Mouse (Mus musculus): Measurements from ENCODE around the gene Gcc2. TPM values are rescaled to one million over a fixed set of nuclear protein-coding genes. Genes with fewer than 3 reads are reported as not detected.
"Not testable (repeated sequence)": the region's sequence is repeated elsewhere in the genome, so short reads cannot be mapped to it uniquely, and the experiment has no call there.

Gcc2 gene
- polyA plus RNA-seq, 1 experiment = 4.6 TPM

GRCm38 (mm10) chr10:58236613-58237012 is 18.7 kb upstream of the Gcc2 start, which contains the start of gene Gm4981:
Gm4981 (minus strand) TSS chr10:58236701.
- TF ChIP-seq POLR2A (IDR thresholded peaks at IDR 0.05; ENCODE audit: low read depth, low read length) (no peak), CTCF (IDR thresholded peaks at IDR 0.05; ENCODE audit: extremely low read depth, insufficient read depth, insufficient read length, insufficient replicate concordance) (no peak)
- WGBS = 87% methylated on average over 10 of the region's 10 CpGs

GRCm38 (mm10) chr10:58238984-58239740 is 16.1 kb upstream of the Gcc2 start:
- H3K27ac ChIP-seq (ENCODE audit: insufficient read depth, low read length); H3K4me1 ChIP-seq (ENCODE audit: control insufficient read depth, insufficient read depth, insufficient read length); H3K4me3 ChIP-seq (ENCODE audit: extremely low read depth, insufficient read depth, insufficient read length); H3K27me3 ChIP-seq (ENCODE audit: control insufficient read depth, insufficient read depth, low read length); H3K36me3 ChIP-seq (ENCODE audit: control insufficient read depth, insufficient read depth, low read length): not testable (repeated sequence)
- 85% methylated on average over 8 of the region's 8 CpGs for WGBS
- peak in 1 of 2 experiments; percentile 49 for DNase-seq (ENCODE audit: low read depth in 1 of 2, low spot score in 2 of 2)

More at GRCm38 (mm10) chr10:58236613-58237012, 18.7 kb upstream of the Gcc2 start, which contains the start of gene Gm4981:
- H3K4me1 ChIP-seq (ENCODE audit: control insufficient read depth, insufficient read depth, insufficient read length) = no peaks in the 10 kb centered on the region
- no peak within 1 kb of the TSS for H3K4me3 ChIP-seq (ENCODE audit: extremely low read depth, insufficient read depth, insufficient read length)
- no peaks in the 10 kb centered on the region for H3K27me3 ChIP-seq (ENCODE audit: control insufficient read depth, insufficient read depth, low read length)
- no peak for DNase-seq (ENCODE audit: low read depth in 1 of 2, low spot score in 2 of 2)
- no peaks in the 10 kb centered on the region for H3K36me3 ChIP-seq (ENCODE audit: control insufficient read depth, insufficient read depth, low read length)
- H3K27ac ChIP-seq (ENCODE audit: insufficient read depth, low read length) = no peak within 1 kb of the TSS

DNA sequence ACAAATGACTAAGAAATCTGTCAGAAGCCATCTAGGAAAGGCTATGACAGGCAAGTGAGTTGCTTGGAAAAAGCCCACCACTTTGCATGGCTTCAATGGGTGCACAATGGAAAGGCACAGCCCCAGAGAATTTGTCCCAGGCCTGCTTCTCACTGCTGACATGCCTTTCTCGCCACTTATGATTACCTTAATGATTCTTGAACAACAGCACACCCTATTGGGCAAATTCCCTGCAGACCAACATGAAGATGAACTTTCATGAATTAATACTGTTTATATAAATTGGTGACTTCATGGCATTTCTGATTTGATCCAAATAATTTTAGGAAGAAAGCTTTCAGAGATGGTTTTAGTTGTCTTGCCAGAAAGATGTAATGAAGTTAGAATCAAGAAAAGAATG is 5.8 kb upstream of the Gcc2 start:
- TF ChIP-seq POLR2A (IDR thresholded peaks at IDR 0.05; ENCODE audit: low read depth, low read length) = no peak
- H3K36me3 ChIP-seq (ENCODE audit: control insufficient read depth, insufficient read depth, low read length) = no peaks in the 10 kb centered on the region
- H3K4me3 ChIP-seq (ENCODE audit: extremely low read depth, insufficient read depth, insufficient read length) = no peak overlapping the region
- DNase-seq (ENCODE audit: low read depth in 1 of 2, low spot score in 2 of 2) = no peak
- H3K27ac ChIP-seq (ENCODE audit: insufficient read depth, low read length) = no peak overlapping the region
- H3K27me3 ChIP-seq (ENCODE audit: control insufficient read depth, insufficient read depth, low read length) = no peaks in the 10 kb centered on the region
- peaks cover under 1% of the 10 kb centered on the region for H3K4me1 ChIP-seq (ENCODE audit: control insufficient read depth, insufficient read depth, insufficient read length)
- WGBS = 58% methylated on average over 1 of the region's 1 CpGs

DNA sequence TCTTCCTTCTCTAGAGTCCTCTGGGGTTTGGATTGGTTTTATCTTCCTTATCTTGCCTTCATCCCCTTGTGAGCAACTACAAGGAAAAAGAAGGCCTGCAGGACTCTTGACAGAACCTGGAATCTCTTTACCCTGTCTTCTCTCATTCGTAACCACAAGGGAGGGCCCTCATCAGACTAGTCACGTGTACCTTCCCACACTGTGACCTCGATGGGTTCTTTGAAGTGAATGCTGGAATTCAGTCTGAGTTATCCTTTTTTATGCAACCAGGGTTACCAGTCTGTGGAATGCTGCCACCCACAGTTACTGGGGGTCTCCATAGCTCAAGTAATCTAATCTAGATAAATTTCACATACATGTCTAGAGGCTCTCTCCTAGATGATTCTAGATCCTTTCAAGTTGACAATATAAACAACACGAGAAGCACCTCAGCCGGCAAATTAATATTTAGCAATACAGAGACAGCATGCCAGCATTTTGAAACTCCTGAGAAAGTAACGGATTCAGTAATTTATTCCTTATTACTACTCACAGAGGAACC is 592 bp upstream of the Gcc2 start:
- WGBS = 13% methylated on average over 6 of the region's 6 CpGs
- H3K27me3 ChIP-seq (ENCODE audit: control insufficient read depth, insufficient read depth, low read length) = no peaks in the 10 kb centered on the region
- peaks cover 3% of the 10 kb centered on the region for H3K4me1 ChIP-seq (ENCODE audit: control insufficient read depth, insufficient read depth, insufficient read length)
- peaks cover 1% of the 10 kb centered on the region for H3K36me3 ChIP-seq (ENCODE audit: control insufficient read depth, insufficient read depth, low read length)
- no peak for DNase-seq (ENCODE audit: low read depth in 1 of 2, low spot score in 2 of 2)
- no peak overlapping the region for H3K27ac ChIP-seq (ENCODE audit: insufficient read depth, low read length)
- no peak for TF ChIP-seq CTCF (IDR thresholded peaks at IDR 0.05; ENCODE audit: extremely low read depth, insufficient read depth, insufficient read length, insufficient replicate concordance)
- TF ChIP-seq POLR2A (IDR thresholded peaks at IDR 0.05; ENCODE audit: low read depth, low read length) = no peak
- H3K4me3 ChIP-seq (ENCODE audit: extremely low read depth, insufficient read depth, insufficient read length) = no peak overlapping the region

- TF ChIP-seq POLR2A (IDR thresholded peaks at IDR 0.05; ENCODE audit: low read depth, low read length) (no peak), CTCF (IDR thresholded peaks at IDR 0.05; ENCODE audit: extremely low read depth, insufficient read depth, insufficient read length, insufficient replicate concordance) (no peak)
- Histone ChIP-seq H3K4me3 (ENCODE audit: extremely low read depth, insufficient read depth, insufficient read length) (peak overlapping the region; percentile 78), H3K36me3 (ENCODE audit: control insufficient read depth, insufficient read depth, low read length) (peaks cover 5% of the 10 kb centered on the region), H3K27ac (ENCODE audit: insufficient read depth, low read length) (no peak overlapping the region), H3K27me3 (ENCODE audit: control insufficient read depth, insufficient read depth, low read length) (no peaks in the 10 kb centered on the region), H3K4me1 (ENCODE audit: control insufficient read depth, insufficient read depth, insufficient read length) (peaks cover 3% of the 10 kb centered on the region)
- DNase-seq (ENCODE audit: low read depth in 1 of 2, low spot score in 2 of 2) = no peak
- WGBS = 0% methylated on average over 4 of the region's 4 CpGs
These were observed 657 bp downstream of the Gcc2 start for GRCm38 (mm10) chr10:58255954-58256353.

- peaks cover 3% of the 10 kb centered on the region for H3K4me1 ChIP-seq (ENCODE audit: control insufficient read depth, insufficient read depth, insufficient read length)
- no peak overlapping the region for H3K27ac ChIP-seq (ENCODE audit: insufficient read depth, low read length)
- DNase-seq (ENCODE audit: low read depth in 1 of 2, low spot score in 2 of 2) = no peak
- H3K4me3 ChIP-seq (ENCODE audit: extremely low read depth, insufficient read depth, insufficient read length) = no peak overlapping the region
- peaks cover 9% of the 10 kb centered on the region for H3K36me3 ChIP-seq (ENCODE audit: control insufficient read depth, insufficient read depth, low read length)
- TF ChIP-seq POLR2A (IDR thresholded peaks at IDR 0.05; ENCODE audit: low read depth, low read length) = no peak
- no peak for TF ChIP-seq CTCF (IDR thresholded peaks at IDR 0.05; ENCODE audit: extremely low read depth, insufficient read depth, insufficient read length, insufficient replicate concordance)
- H3K27me3 ChIP-seq (ENCODE audit: control insufficient read depth, insufficient read depth, low read length) = no peaks in the 10 kb centered on the region
- WGBS = 80% methylated on average over 5 of the region's 5 CpGs
These were observed 3.2 kb downstream of the Gcc2 start for GRCm38 (mm10) chr10:58258466-58258865.

DNA sequence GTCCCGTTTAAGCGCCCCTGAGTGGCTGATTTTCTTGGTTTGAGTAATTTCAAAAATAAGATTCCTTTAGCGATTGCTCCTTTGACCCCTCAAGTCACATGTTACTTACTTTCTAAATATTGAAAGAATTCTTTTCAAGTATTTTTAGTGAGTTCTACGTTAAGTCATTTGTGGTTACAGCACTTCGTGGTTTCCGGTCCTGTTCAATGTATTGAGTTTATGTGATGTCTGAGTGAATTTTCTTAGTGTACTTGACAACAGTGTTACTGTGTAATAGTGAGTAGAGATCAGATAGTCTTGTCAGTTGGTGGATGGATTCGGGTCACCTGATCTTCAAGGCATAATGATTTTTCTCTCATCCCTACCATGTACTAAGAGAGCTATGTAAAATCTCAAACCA is 26.9 kb downstream of the Gcc2 start:
- Histone ChIP-seq H3K4me1 (ENCODE audit: control insufficient read depth, insufficient read depth, insufficient read length) (no peaks in the 10 kb centered on the region), H3K4me3 (ENCODE audit: extremely low read depth, insufficient read depth, insufficient read length) (no peak overlapping the region), H3K36me3 (ENCODE audit: control insufficient read depth, insufficient read depth, low read length) (peaks cover 23% of the 10 kb centered on the region), H3K27me3 (ENCODE audit: control insufficient read depth, insufficient read depth, low read length) (no peaks in the 10 kb centered on the region), H3K27ac (ENCODE audit: insufficient read depth, low read length) (no peak overlapping the region)
- TF ChIP-seq POLR2A (IDR thresholded peaks at IDR 0.05; ENCODE audit: low read depth, low read length) (no peak), CTCF (IDR thresholded peaks at IDR 0.05; ENCODE audit: extremely low read depth, insufficient read depth, insufficient read length, insufficient replicate concordance) (no peak)
- no peak for DNase-seq (ENCODE audit: low read depth in 1 of 2, low spot score in 2 of 2)
- 75% methylated on average over 7 of the region's 7 CpGs for WGBS
